Mouse (Mus musculus) heart, adult 11 months (tissue): ENCODE measurements at regions not wholly inside any gene's neighbourhood (a gene's known extent, or its start where the extent isn't known, plus 50 kb on each side); places are given as distances from the start of the nearest gene placed in this dataset.
A peak's percentile ranks its signal among the peaks of the same experiment; 100 is the strongest.

Experiments
- DNase-seq: peaks from one replicate; pipeline ENCODE4 v3.0.0; 2022

DNA sequence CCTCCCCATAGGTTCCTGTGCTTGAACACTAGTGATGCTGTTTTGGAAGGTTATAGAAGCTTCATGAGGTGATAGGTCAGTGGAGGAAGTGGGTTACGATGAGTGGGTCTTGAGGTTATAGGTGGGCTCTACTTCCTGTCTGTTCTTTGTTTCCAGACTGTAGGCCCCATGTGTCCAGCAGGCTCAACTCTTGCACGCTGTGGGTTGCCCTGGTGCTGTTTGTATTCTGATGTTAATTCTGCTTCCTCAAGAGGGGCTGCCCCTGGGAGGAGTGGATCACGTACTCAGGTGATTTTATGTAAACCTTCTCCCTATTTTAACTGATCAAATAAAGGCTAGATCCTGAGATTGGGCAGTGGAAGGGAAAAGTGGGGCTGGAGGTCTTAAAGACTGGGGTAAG is 60.4 kb upstream of the Rap1gds1 start:
- DNase-seq, result no peak

DNA sequence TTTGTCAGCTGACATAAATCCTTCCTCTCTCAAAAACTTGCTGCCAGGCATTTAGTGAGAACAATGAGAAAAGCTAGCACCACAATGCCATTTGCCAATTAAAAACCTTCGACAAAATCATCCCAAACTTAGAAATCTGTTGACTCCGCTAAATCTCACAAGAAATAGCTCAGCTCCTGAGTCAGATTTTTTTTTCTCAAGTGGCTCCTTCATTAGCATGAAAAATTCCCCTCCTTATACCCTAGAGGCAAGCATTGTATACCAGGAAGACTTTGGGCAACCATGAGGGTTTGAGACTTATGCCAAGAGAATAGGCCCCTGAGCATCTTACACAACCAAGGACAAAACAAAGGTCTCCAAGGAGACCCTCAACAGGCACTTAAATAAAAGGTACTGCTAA is 61.0 kb upstream of the Rap1gds1 start:
- DNase-seq, result no peak

DNA sequence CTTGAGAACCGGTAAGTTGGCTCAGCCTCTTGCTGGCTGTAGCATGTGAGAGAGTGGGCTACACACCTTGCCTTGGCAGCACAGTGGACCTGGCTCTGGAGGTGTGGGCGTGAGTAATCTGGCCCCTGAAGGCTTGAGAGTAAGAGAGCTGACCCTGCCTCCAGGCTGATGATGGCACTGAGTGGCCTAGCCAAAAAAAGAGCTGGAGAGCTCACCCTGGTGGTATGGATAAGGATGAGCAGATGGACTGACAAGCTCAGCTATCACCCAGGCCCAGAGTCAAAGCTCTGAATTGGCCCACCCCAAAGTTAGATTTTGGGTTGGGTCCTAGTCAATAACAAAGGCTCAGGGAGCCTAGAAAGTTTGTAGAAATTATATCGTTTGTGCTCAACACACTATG is 52.8 kb upstream of the Stpg2 start:
- peak; percentile 87 for DNase-seq

DNA sequence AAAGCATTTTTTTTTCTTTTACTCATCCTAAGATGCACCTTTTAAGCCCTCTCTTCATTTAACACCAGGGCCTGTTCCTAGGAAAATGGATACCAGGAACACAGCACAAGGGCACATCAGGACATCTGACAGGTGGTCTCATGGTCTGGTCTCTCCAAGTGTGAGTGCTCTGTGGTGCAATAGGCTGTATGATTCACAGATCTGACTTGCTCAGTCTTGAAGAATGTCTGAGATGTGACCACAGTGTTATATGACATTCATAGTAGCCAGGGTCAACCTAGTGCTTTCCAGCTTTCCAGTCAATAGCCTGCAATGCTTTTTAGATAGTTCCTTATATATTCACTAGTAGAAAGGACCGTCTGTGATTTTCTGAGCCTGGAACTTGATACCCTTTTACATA is 51.2 kb upstream of the Stpg2 start:
- DNase-seq, result no peak
